Mouse (Mus musculus): ENCODE data around the gene Rab3a. TPM values are rescaled to one million over a fixed set of nuclear protein-coding genes. Genes with fewer than 3 reads are reported as not detected.

Rab3a gene
- polyA plus RNA-seq, 1 experiment = 34.9 TPM

DNA sequence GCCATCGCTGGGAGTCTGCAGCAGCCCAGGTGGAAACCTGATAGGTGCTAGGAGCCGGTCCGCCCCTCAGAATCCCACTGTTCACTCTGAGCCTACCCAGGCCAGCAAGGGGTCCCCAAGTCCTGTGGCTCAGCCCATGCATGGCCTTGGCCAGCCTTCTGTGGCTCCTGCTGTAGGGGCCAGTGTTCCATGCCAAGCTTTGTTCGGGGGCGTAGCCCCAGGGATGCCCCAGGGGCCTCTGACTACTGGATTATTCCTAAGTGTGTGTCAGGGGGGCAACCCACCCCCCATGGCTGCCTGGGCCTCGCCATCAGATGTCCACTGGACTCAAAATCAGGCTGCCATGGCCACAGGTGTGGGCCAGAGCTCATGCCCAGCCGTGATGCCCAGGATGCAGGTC, 40.5 kb upstream of the Rab3a start:
- H3K4me2 ChIP-seq (ENCODE audit: low read depth) = no peak overlapping the region
- H3ac ChIP-seq (ENCODE audit: control insufficient read depth, insufficient read length) = no peak overlapping the region
- H3K27me3 ChIP-seq (ENCODE audit: control insufficient read depth, insufficient read depth, insufficient read length) = no peaks in the 10 kb centered on the region
- H3K36me3 ChIP-seq (ENCODE audit: control insufficient read depth, insufficient read depth) = no peaks in the 10 kb centered on the region
- TF ChIP-seq REST (IDR thresholded peaks at IDR 0.05; ENCODE audit: insufficient read depth, insufficient read length) (no peak), CEBPB (IDR thresholded peaks at IDR 0.05; ENCODE audit: insufficient read depth, poor library complexity, severe bottlenecking) (no peak), E2F4 (IDR thresholded peaks at IDR 0.05; ENCODE audit: insufficient read depth) (no peak), SRF (IDR thresholded peaks at IDR 0.05; ENCODE audit: control insufficient read depth, insufficient read length, low read depth) (no peak), POLR2A (IDR thresholded peaks at IDR 0.05; ENCODE audit: insufficient read length, low read depth) (no peak), TCF3 (IDR thresholded peaks at IDR 0.05; ENCODE audit: insufficient read length, low read depth) (no peak), POLR2AphosphoS2 (IDR thresholded peaks at IDR 0.05; ENCODE audit: insufficient read length, low read depth) (no peak), USF1 (IDR thresholded peaks at IDR 0.05; ENCODE audit: low read depth) (no peak), TCF12 (IDR thresholded peaks at IDR 0.05; ENCODE audit: insufficient read depth, poor library complexity, severe bottlenecking) (no peak), MYOG (IDR thresholded peaks at IDR 0.05; ENCODE audit: control insufficient read depth in 1 of 3, insufficient read depth in 1 of 3, insufficient read length in 2 of 3, low read depth in 2 of 3) (no peak), MYOD1 (IDR thresholded peaks at IDR 0.05; ENCODE audit: control insufficient read depth in 1 of 3, insufficient read length in 2 of 3, low read depth in 2 of 3) (no peak), MAX (IDR thresholded peaks at IDR 0.05; ENCODE audit: low read depth) (no peak)
- H3K4me3 ChIP-seq = no peak overlapping the region
- H3K79me2 ChIP-seq (ENCODE audit: control insufficient read depth, insufficient read depth) = no peaks in the 10 kb centered on the region

DNA sequence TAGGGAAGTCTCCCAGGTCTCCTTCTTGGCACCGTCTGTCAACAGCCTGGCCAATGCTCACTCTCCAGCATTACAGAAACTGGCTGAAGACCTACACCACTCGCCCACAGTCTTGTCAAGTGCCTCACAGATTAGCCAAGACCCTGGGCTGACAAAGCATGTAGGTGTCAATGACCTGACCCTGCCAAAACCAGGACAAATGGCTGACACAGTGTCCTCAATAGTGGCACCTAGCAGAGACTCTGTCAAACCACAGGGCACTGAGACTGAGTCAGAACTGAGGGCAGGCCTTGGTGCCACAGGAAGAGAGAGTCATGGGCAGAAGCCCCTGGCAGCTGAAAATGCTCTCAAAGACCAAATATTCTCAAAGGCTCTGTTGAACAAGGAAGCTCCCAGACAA, 39.4 kb upstream of the Rab3a start:
- no peaks in the 10 kb centered on the region for H3K36me3 ChIP-seq (ENCODE audit: control insufficient read depth, insufficient read depth)
- no peaks in the 10 kb centered on the region for H3K79me2 ChIP-seq (ENCODE audit: control insufficient read depth, insufficient read depth)
- H3K4me2 ChIP-seq (ENCODE audit: low read depth) = no peak overlapping the region
- TF ChIP-seq POLR2A (IDR thresholded peaks at IDR 0.05; ENCODE audit: insufficient read length, low read depth) (no peak), E2F4 (IDR thresholded peaks at IDR 0.05; ENCODE audit: insufficient read depth) (no peak), MYOD1 (IDR thresholded peaks at IDR 0.05; ENCODE audit: control insufficient read depth in 1 of 3, insufficient read length in 2 of 3, low read depth in 2 of 3) (no peak), SRF (IDR thresholded peaks at IDR 0.05; ENCODE audit: control insufficient read depth, insufficient read length, low read depth) (no peak), TCF12 (IDR thresholded peaks at IDR 0.05; ENCODE audit: insufficient read depth, poor library complexity, severe bottlenecking) (no peak), TCF3 (IDR thresholded peaks at IDR 0.05; ENCODE audit: insufficient read length, low read depth) (no peak), REST (IDR thresholded peaks at IDR 0.05; ENCODE audit: insufficient read depth, insufficient read length) (no peak), USF1 (IDR thresholded peaks at IDR 0.05; ENCODE audit: low read depth) (no peak), CEBPB (IDR thresholded peaks at IDR 0.05; ENCODE audit: insufficient read depth, poor library complexity, severe bottlenecking) (no peak), POLR2AphosphoS2 (IDR thresholded peaks at IDR 0.05; ENCODE audit: insufficient read length, low read depth) (no peak), MAX (IDR thresholded peaks at IDR 0.05; ENCODE audit: low read depth) (no peak), MYOG (IDR thresholded peaks at IDR 0.05; ENCODE audit: control insufficient read depth in 1 of 3, insufficient read depth in 1 of 3, insufficient read length in 2 of 3, low read depth in 2 of 3) (no peak)
- H3K4me3 ChIP-seq = no peak overlapping the region
- H3ac ChIP-seq (ENCODE audit: control insufficient read depth, insufficient read length) = no peak overlapping the region
- no peaks in the 10 kb centered on the region for H3K27me3 ChIP-seq (ENCODE audit: control insufficient read depth, insufficient read depth, insufficient read length)

GRCm38 (mm10) chr8:70716521-70717400, 37.7 kb upstream of the Rab3a start:
- no peaks in the 10 kb centered on the region for H3K79me2 ChIP-seq (ENCODE audit: control insufficient read depth, insufficient read depth)
- no peak overlapping the region for H3K4me2 ChIP-seq (ENCODE audit: low read depth)
- TF ChIP-seq POLR2AphosphoS2 (IDR thresholded peaks at IDR 0.05; ENCODE audit: insufficient read length, low read depth) (no peak), MAX (IDR thresholded peaks at IDR 0.05; ENCODE audit: low read depth) (no peak), E2F4 (IDR thresholded peaks at IDR 0.05; ENCODE audit: insufficient read depth) (no peak), MYOG (IDR thresholded peaks at IDR 0.05; ENCODE audit: control insufficient read depth in 1 of 3, insufficient read depth in 1 of 3, insufficient read length in 2 of 3, low read depth in 2 of 3) (no peak), POLR2A (IDR thresholded peaks at IDR 0.05; ENCODE audit: insufficient read length, low read depth) (no peak), MYOD1 (IDR thresholded peaks at IDR 0.05; ENCODE audit: control insufficient read depth in 1 of 3, insufficient read length in 2 of 3, low read depth in 2 of 3) (no peak), SRF (IDR thresholded peaks at IDR 0.05; ENCODE audit: control insufficient read depth, insufficient read length, low read depth) (no peak), USF1 (IDR thresholded peaks at IDR 0.05; ENCODE audit: low read depth) (no peak), TCF3 (IDR thresholded peaks at IDR 0.05; ENCODE audit: insufficient read length, low read depth) (no peak), CEBPB (IDR thresholded peaks at IDR 0.05; ENCODE audit: insufficient read depth, poor library complexity, severe bottlenecking) (no peak), TCF12 (IDR thresholded peaks at IDR 0.05; ENCODE audit: insufficient read depth, poor library complexity, severe bottlenecking) (no peak), REST (IDR thresholded peaks at IDR 0.05; ENCODE audit: insufficient read depth, insufficient read length) (no peak)
- no peak overlapping the region for H3K4me3 ChIP-seq
- H3K27me3 ChIP-seq (ENCODE audit: control insufficient read depth, insufficient read depth, insufficient read length) = no peaks in the 10 kb centered on the region
- H3ac ChIP-seq (ENCODE audit: control insufficient read depth, insufficient read length) = no peak overlapping the region
- no peaks in the 10 kb centered on the region for H3K36me3 ChIP-seq (ENCODE audit: control insufficient read depth, insufficient read depth)

GRCm38 (mm10) chr8:70718297-70718696, 36.2 kb upstream of the Rab3a start, which contains the start of gene Gm3336:
Gene Gm3336, plus strand, starts transcription at chr8:70718543.
- Histone ChIP-seq H3K79me2 (ENCODE audit: control insufficient read depth, insufficient read depth) (no peaks in the 10 kb centered on the region), H3K4me3 (no peak within 1 kb of the TSS), H3K36me3 (ENCODE audit: control insufficient read depth, insufficient read depth) (no peaks in the 10 kb centered on the region), H3ac (ENCODE audit: control insufficient read depth, insufficient read length) (no peak within 1 kb of the TSS), H3K27me3 (ENCODE audit: control insufficient read depth, insufficient read depth, insufficient read length) (no peaks in the 10 kb centered on the region), H3K4me2 (ENCODE audit: low read depth) (no peak within 1 kb of the TSS)
- TF ChIP-seq MYOD1 (IDR thresholded peaks at IDR 0.05; ENCODE audit: control insufficient read depth in 1 of 3, insufficient read length in 2 of 3, low read depth in 2 of 3) = no peak
- TF ChIP-seq USF1 (IDR thresholded peaks at IDR 0.05; ENCODE audit: low read depth) = no peak
- TF ChIP-seq TCF3 (IDR thresholded peaks at IDR 0.05; ENCODE audit: insufficient read length, low read depth) = no peak
- TF ChIP-seq SRF (IDR thresholded peaks at IDR 0.05; ENCODE audit: control insufficient read depth, insufficient read length, low read depth) = no peak
- no peak for TF ChIP-seq POLR2A (IDR thresholded peaks at IDR 0.05; ENCODE audit: insufficient read length, low read depth)
- TF ChIP-seq MAX (IDR thresholded peaks at IDR 0.05; ENCODE audit: low read depth) = no peak

Measured in myocyte (in vitro differentiated cells).